Mouse (Mus musculus): ENCODE results near the gene Srbd1. TPM values are rescaled to one million over a fixed set of nuclear protein-coding genes. Genes with fewer than 3 reads are reported as not detected.

Srbd1 gene
- polyA plus RNA-seq, 1 experiment from 2014 or later: 8.0 TPM

GRCm38 (mm10) chr17:86024589-86024988, 120.4 kb downstream of the Srbd1 start:
- H3K9ac ChIP-seq (ENCODE audit: low read depth, low read length): no peak overlapping the region
- WGBS: 81% methylated on average over 3 of the region's 3 CpGs
- H3K27ac ChIP-seq: no peak overlapping the region
- H3K4me1 ChIP-seq (replicated peaks; ENCODE audit: insufficient read depth, low read length): no peaks in the 10 kb centered on the region
- no peak for ATAC-seq (replicated peaks; ENCODE audit: low FRiP score, low read depth)
- no peak overlapping the region for H3K4me2 ChIP-seq (ENCODE audit: low read length)
- no peak overlapping the region for H3K4me3 ChIP-seq (replicated peaks; ENCODE audit: low read depth, low read length)
- no peak for DNase-seq (ENCODE audit: low spot score)
- no peaks in the 10 kb centered on the region for H3K27me3 ChIP-seq (ENCODE audit: insufficient read depth, low read length)
- TF ChIP-seq CTCF (IDR thresholded peaks at IDR 0.05; ENCODE audit: low read depth): no peak
- H3K36me3 ChIP-seq (ENCODE audit: insufficient read depth, low read length): no peaks in the 10 kb centered on the region
- no peaks in the 10 kb centered on the region for H3K9me3 ChIP-seq (replicated peaks; ENCODE audit: low read length)

DNA sequence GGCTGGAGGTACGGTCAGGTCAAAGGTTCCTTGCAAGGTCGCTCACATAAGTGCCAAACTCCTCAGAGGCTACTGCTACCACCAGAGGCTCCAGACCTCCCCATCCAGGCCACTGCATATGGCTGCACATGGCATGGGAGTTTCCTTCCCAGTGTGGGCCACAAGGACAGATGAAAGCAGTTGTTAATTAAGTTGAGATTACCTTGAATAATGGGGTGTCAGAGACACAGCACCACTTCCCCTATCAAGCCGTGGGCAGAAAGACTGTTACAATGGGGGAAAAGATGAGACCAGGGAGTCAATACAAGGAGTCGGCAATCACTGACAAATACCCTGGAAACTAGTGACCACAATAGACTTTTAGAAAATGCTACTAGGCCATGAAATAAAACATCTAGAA, 122.6 kb downstream of the Srbd1 start:
- DNase-seq (ENCODE audit: low spot score) (no peak), ATAC-seq (replicated peaks; ENCODE audit: low FRiP score, low read depth) (no peak)
- no peak overlapping the region for H3K4me3 ChIP-seq (replicated peaks; ENCODE audit: low read depth, low read length)
- H3K4me2 ChIP-seq (ENCODE audit: low read length): no peak overlapping the region
- no peak for TF ChIP-seq CTCF (IDR thresholded peaks at IDR 0.05; ENCODE audit: low read depth)
- no peaks in the 10 kb centered on the region for H3K9me3 ChIP-seq (replicated peaks; ENCODE audit: low read length)
- no peaks in the 10 kb centered on the region for H3K27me3 ChIP-seq (ENCODE audit: insufficient read depth, low read length)
- no peaks in the 10 kb centered on the region for H3K4me1 ChIP-seq (replicated peaks; ENCODE audit: insufficient read depth, low read length)
- no peaks in the 10 kb centered on the region for H3K36me3 ChIP-seq (ENCODE audit: insufficient read depth, low read length)
- 65% methylated on average over 4 of the region's 4 CpGs for WGBS
- no peak overlapping the region for H3K27ac ChIP-seq
- H3K9ac ChIP-seq (ENCODE audit: low read depth, low read length): no peak overlapping the region

- H3K27ac ChIP-seq: no peak overlapping the region
- no peak overlapping the region for H3K4me3 ChIP-seq (replicated peaks; ENCODE audit: low read depth, low read length)
- ATAC-seq (replicated peaks; ENCODE audit: low FRiP score, low read depth) (no peak), DNase-seq (ENCODE audit: low spot score) (no peak)
- no peaks in the 10 kb centered on the region for H3K4me1 ChIP-seq (replicated peaks; ENCODE audit: insufficient read depth, low read length)
- H3K9me3 ChIP-seq (replicated peaks; ENCODE audit: low read length): no peaks in the 10 kb centered on the region
- H3K36me3 ChIP-seq (ENCODE audit: insufficient read depth, low read length): no peaks in the 10 kb centered on the region
- no peak overlapping the region for H3K4me2 ChIP-seq (ENCODE audit: low read length)
- H3K27me3 ChIP-seq (ENCODE audit: insufficient read depth, low read length): no peaks in the 10 kb centered on the region
- TF ChIP-seq CTCF (IDR thresholded peaks at IDR 0.05; ENCODE audit: low read depth): no peak
- 68% methylated on average over 1 of the region's 1 CpGs for WGBS
- H3K9ac ChIP-seq (ENCODE audit: low read depth, low read length): no peak overlapping the region
Observed at GRCm38 (mm10) chr17:86021815-86022214, 123.2 kb downstream of the Srbd1 start.

GRCm38 (mm10) chr17:86021231-86021630, 123.7 kb downstream of the Srbd1 start:
- no peak for DNase-seq (ENCODE audit: low spot score)
- no peak for ATAC-seq (replicated peaks; ENCODE audit: low FRiP score, low read depth)
- H3K4me3 ChIP-seq (replicated peaks; ENCODE audit: low read depth, low read length): no peak overlapping the region
- WGBS: 90% methylated on average over 5 of the region's 5 CpGs
- H3K27ac ChIP-seq: no peak overlapping the region
- no peak overlapping the region for H3K9ac ChIP-seq (ENCODE audit: low read depth, low read length)
- no peaks in the 10 kb centered on the region for H3K9me3 ChIP-seq (replicated peaks; ENCODE audit: low read length)
- H3K4me2 ChIP-seq (ENCODE audit: low read length): no peak overlapping the region
- H3K27me3 ChIP-seq (ENCODE audit: insufficient read depth, low read length): no peaks in the 10 kb centered on the region
- H3K4me1 ChIP-seq (replicated peaks; ENCODE audit: insufficient read depth, low read length): no peaks in the 10 kb centered on the region
- no peak for TF ChIP-seq CTCF (IDR thresholded peaks at IDR 0.05; ENCODE audit: low read depth)
- H3K36me3 ChIP-seq (ENCODE audit: insufficient read depth, low read length): no peaks in the 10 kb centered on the region

DNA sequence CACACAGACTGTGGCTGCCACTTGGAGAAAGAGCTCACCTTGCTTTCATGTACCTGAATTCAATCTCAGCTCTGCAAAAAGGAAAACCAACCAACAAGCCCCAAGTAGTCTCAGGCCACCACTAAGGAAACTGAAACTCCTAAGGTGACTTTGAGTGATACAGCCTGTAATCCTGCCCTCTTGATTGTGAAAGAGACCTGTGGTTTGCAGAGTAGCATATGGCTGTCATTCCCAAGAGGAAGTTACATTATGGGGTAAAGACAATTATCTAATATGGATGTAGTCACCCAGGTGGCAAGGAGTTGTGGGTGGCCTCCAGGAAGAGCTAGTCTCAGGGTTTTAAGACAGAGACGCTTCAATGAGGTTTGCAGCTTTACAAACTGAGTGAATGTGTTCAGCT, 125.2 kb downstream of the Srbd1 start:
- Histone ChIP-seq H3K27ac (no peak overlapping the region), H3K9me3 (replicated peaks; ENCODE audit: low read length) (no peaks in the 10 kb centered on the region), H3K4me2 (ENCODE audit: low read length) (no peak overlapping the region), H3K9ac (ENCODE audit: low read depth, low read length) (no peak overlapping the region), H3K4me1 (replicated peaks; ENCODE audit: insufficient read depth, low read length) (0 out of 2 replicates have a peak, but pooled peaks cover 3% of the 10 kb centered on the region), H3K36me3 (ENCODE audit: insufficient read depth, low read length) (no peaks in the 10 kb centered on the region), H3K4me3 (replicated peaks; ENCODE audit: low read depth, low read length) (no peak overlapping the region), H3K27me3 (ENCODE audit: insufficient read depth, low read length) (no peaks in the 10 kb centered on the region)
- no peak for TF ChIP-seq CTCF (IDR thresholded peaks at IDR 0.05; ENCODE audit: low read depth)
- DNase-seq (ENCODE audit: low spot score) (no peak), ATAC-seq (replicated peaks; ENCODE audit: low FRiP score, low read depth) (no peak)
- WGBS: 95% methylated on average over 1 of the region's 1 CpGs

GRCm38 (mm10) chr17:86014246-86014645, 130.7 kb downstream of the Srbd1 start:
- peak; percentile 63 for TF ChIP-seq CTCF (IDR thresholded peaks at IDR 0.05; ENCODE audit: low read depth)
- H3K27me3 ChIP-seq (ENCODE audit: insufficient read depth, low read length): no peaks in the 10 kb centered on the region
- no peaks in the 10 kb centered on the region for H3K36me3 ChIP-seq (ENCODE audit: insufficient read depth, low read length)
- H3K27ac ChIP-seq: no peak overlapping the region
- H3K4me1 ChIP-seq (replicated peaks; ENCODE audit: insufficient read depth, low read length): 0 out of 2 replicates have a peak, but pooled peaks cover 3% of the 10 kb centered on the region
- WGBS: 54% methylated on average over 4 of the region's 4 CpGs
- DNase-seq (ENCODE audit: low spot score): peak; percentile 63
- H3K4me2 ChIP-seq (ENCODE audit: low read length): no peak overlapping the region
- H3K4me3 ChIP-seq (replicated peaks; ENCODE audit: low read depth, low read length): no peak overlapping the region
- ATAC-seq (replicated peaks; ENCODE audit: low FRiP score, low read depth): no peak
- H3K9ac ChIP-seq (ENCODE audit: low read depth, low read length): no peak overlapping the region
- H3K9me3 ChIP-seq (replicated peaks; ENCODE audit: low read length): no peaks in the 10 kb centered on the region

DNA sequence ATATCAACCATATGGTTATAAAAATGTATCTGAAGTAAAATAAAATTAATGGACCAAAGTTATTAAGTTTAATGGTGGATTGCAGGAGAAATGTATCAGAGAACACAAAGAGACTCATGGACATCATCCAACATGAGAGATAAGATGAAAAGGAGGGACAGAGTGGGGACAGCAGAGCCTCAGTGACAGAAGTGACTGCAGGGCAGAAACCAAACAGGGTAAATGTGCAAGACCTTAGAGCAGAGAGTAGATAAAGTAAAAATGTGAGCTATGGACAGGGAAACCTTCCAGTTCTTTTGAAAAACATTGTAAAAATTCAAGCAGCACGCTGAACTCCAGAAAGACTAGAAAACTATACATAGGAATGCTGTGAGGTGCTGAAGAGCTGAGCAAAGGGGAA, 132.4 kb downstream of the Srbd1 start:
- Histone ChIP-seq H3K36me3 (ENCODE audit: insufficient read depth, low read length) (no peaks in the 10 kb centered on the region), H3K9ac (ENCODE audit: low read depth, low read length) (no peak overlapping the region), H3K4me3 (replicated peaks; ENCODE audit: low read depth, low read length) (no peak overlapping the region), H3K4me2 (ENCODE audit: low read length) (no peak overlapping the region), H3K9me3 (replicated peaks; ENCODE audit: low read length) (no peaks in the 10 kb centered on the region), H3K27me3 (ENCODE audit: insufficient read depth, low read length) (no peaks in the 10 kb centered on the region), H3K4me1 (replicated peaks; ENCODE audit: insufficient read depth, low read length) (0 out of 2 replicates have a peak, but pooled peaks cover 8% of the 10 kb centered on the region), H3K27ac (no peak overlapping the region)
- 54% methylated on average over 1 of the region's 1 CpGs for WGBS
- ATAC-seq (replicated peaks; ENCODE audit: low FRiP score, low read depth) (no peak), DNase-seq (ENCODE audit: low spot score) (no peak)
- TF ChIP-seq CTCF (IDR thresholded peaks at IDR 0.05; ENCODE audit: low read depth): no peak

All from kidney, postnatal 0 days (tissue).